Mouse (Mus musculus): ENCODE measurements around the gene Fkbp6. TPM values are rescaled to one million over a fixed set of nuclear protein-coding genes. Genes with fewer than 3 reads are reported as not detected.
"Not testable (repeated sequence)": the region's sequence is repeated elsewhere in the genome, so short reads cannot be mapped to it uniquely, and the experiment has no call there.

Fkbp6 gene
- polyA plus RNA-seq, 1 experiment from 2014 or later = 0.41 TPM

- peak within 1 kb of the TSS; percentile 88 for H3K27ac ChIP-seq
- peaks cover 12% of the 10 kb centered on the region for H3K4me1 ChIP-seq
- no peaks in the 10 kb centered on the region for H3K27me3 ChIP-seq (replicated peaks)
- peaks cover 25% of the 10 kb centered on the region for H3K36me3 ChIP-seq
- peak; percentile 65 for ATAC-seq (ENCODE audit: insufficient read depth, low FRiP score, low read depth)
- H3K9ac ChIP-seq = peak within 1 kb of the TSS; percentile 94
- peak within 1 kb of the TSS; percentile 79 for H3K4me2 ChIP-seq
- WGBS = under 1% methylated on average over 64 of the region's 64 CpGs
- no peaks in the 10 kb centered on the region for H3K9me3 ChIP-seq
- peak within 1 kb of the TSS; percentile 95 for H3K4me3 ChIP-seq (replicated peaks)
These were observed 20.2 kb upstream of the Fkbp6 start, which contains the start of gene Nsun5 for GRCm38 (mm10) chr5:135369787-135370654. TSS of gene Nsun5 (plus strand) at chr5:135369953.

DNA sequence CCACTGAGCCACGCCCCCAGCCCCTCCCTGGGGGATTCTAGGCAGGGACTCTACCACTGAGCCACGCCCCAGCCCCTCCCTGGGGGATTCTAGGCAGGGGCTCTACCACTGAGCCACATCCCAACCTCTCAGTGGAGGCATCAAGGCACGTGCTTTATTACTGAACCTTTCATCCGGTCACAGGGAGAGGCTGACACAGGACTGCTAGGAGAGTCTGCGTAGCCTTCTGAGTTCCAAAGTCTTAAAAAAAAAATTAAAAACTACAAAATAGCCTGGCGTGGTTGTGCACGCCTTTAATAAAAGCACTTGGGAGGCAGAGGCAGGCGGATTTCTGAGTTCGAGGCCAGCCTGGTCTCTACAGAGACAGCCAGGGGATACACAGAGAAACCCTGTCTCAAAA is 19.4 kb upstream of the Fkbp6 start:
- H3K27me3 ChIP-seq (replicated peaks); ATAC-seq (ENCODE audit: insufficient read depth, low FRiP score, low read depth); H3K9ac ChIP-seq; H3K9me3 ChIP-seq: not testable (repeated sequence)
- peaks cover 18% of the 10 kb centered on the region for H3K36me3 ChIP-seq
- WGBS = 53% methylated on average over 9 of the region's 9 CpGs
- peak overlapping the region; percentile 95 for H3K4me3 ChIP-seq (replicated peaks)
- peak overlapping the region; percentile 88; the same call in 1 of the 2 replicates for H3K27ac ChIP-seq
- peaks cover 12% of the 10 kb centered on the region for H3K4me1 ChIP-seq
- H3K4me2 ChIP-seq = peak overlapping the region; percentile 79

DNA sequence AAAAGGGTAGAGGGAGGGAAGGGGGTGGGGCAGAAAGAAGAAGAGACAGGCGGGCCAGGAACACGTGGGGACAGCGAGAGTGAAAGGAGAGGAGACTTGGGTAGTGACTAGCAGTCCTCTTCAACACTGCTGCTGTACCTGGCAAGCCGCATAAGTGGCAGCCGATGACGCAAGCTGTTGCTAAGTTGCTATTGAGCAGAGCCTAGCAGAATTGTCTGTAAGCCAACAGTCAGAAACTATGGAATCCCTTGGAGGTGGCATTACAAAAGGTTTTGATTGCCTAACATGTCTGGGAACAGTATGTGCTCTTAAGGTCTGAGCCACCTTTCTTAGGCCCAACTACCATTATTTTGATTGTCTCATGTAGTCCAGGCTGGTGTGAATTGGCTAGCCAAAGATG is 18.5 kb upstream of the Fkbp6 start:
- Histone ChIP-seq H3K9ac (no peak overlapping the region), H3K4me1 (peaks cover 12% of the 10 kb centered on the region), H3K9me3 (no peaks in the 10 kb centered on the region), H3K27ac (no peak overlapping the region), H3K4me3 (replicated peaks) (no peak overlapping the region), H3K27me3 (replicated peaks) (no peaks in the 10 kb centered on the region), H3K36me3 (peaks cover 9% of the 10 kb centered on the region), H3K4me2 (no peak overlapping the region)
- WGBS = 87% methylated on average over 6 of the region's 6 CpGs
- no peak for ATAC-seq (ENCODE audit: insufficient read depth, low FRiP score, low read depth)

GRCm38 (mm10) chr5:135367841-135368240 is 18.0 kb upstream of the Fkbp6 start:
- H3K4me2 ChIP-seq = no peak overlapping the region
- H3K27me3 ChIP-seq (replicated peaks) = no peaks in the 10 kb centered on the region
- no peak overlapping the region for H3K4me3 ChIP-seq (replicated peaks)
- no peak overlapping the region for H3K9ac ChIP-seq
- H3K4me1 ChIP-seq = peaks cover 12% of the 10 kb centered on the region
- no peaks in the 10 kb centered on the region for H3K9me3 ChIP-seq
- peaks cover 8% of the 10 kb centered on the region; the same call in 1 of the 2 replicates for H3K36me3 ChIP-seq
- no peak for ATAC-seq (ENCODE audit: insufficient read depth, low FRiP score, low read depth)
- H3K27ac ChIP-seq = no peak overlapping the region
- WGBS = 54% methylated on average over 6 of the region's 6 CpGs

DNA sequence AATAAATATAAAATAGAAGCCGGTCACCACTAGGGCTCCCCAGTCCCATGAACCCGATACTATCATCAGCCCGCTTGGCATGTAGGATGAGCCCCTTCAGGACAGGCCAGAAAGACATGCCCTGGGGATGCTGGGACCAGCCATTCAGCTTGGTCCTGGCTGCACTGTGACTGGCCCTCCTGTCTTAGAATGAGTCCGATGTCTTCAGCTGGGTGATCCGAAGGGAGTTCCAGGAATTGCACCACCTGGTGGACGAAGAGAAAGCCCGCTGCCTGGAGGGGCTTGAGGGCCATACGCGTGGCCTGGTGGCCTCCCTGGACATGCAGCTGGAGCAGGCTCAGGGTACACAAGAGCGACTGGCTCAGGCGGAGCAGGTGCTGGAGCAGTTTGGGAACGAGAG is 13.7 kb upstream of the Fkbp6 start:
- Histone ChIP-seq H3K36me3 (no peaks in the 10 kb centered on the region), H3K9me3 (no peaks in the 10 kb centered on the region), H3K27ac (no peak overlapping the region), H3K4me3 (replicated peaks) (no peak overlapping the region), H3K9ac (no peak overlapping the region), H3K4me2 (no peak overlapping the region), H3K4me1 (no peaks in the 10 kb centered on the region), H3K27me3 (replicated peaks) (no peaks in the 10 kb centered on the region)
- 26% methylated on average over 12 of the region's 12 CpGs for WGBS
- no peak for ATAC-seq (ENCODE audit: insufficient read depth, low FRiP score, low read depth)

DNA sequence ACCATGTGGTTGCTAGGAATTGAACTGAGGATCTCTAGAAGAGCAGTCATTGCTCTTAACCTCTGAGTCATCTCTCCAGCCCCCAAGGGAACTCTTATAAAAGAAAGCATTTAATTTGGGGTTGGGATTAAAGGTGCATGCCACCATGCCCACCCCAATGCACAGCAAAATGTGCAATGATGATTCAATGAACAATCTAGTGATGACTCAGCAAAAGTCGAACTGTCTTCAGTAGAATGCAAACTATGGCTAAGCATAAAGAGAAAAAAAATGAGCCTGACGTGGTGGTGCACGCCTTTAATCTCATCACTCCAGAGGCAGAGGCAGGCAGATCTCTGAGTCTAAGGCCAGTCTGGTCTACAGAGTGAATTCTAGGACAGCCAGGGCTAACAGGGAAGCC is 12.7 kb upstream of the Fkbp6 start:
- Histone ChIP-seq H3K4me3 (replicated peaks) (no peak overlapping the region), H3K36me3 (no peaks in the 10 kb centered on the region), H3K9me3 (no peaks in the 10 kb centered on the region), H3K4me2 (no peak overlapping the region), H3K9ac (no peak overlapping the region), H3K27me3 (replicated peaks) (no peaks in the 10 kb centered on the region), H3K4me1 (no peaks in the 10 kb centered on the region), H3K27ac (no peak overlapping the region)
- ATAC-seq (ENCODE audit: insufficient read depth, low FRiP score, low read depth) = no peak
- WGBS = 87% methylated on average over 3 of the region's 3 CpGs

GRCm38 (mm10) chr5:135359772-135360171 is 9.9 kb upstream of the Fkbp6 start:
- no peak overlapping the region for H3K4me3 ChIP-seq (replicated peaks)
- H3K9me3 ChIP-seq = no peaks in the 10 kb centered on the region
- H3K36me3 ChIP-seq = no peaks in the 10 kb centered on the region
- ATAC-seq (ENCODE audit: insufficient read depth, low FRiP score, low read depth) = no peak
- 87% methylated on average over 2 of the region's 2 CpGs for WGBS
- H3K4me2 ChIP-seq = no peak overlapping the region
- H3K9ac ChIP-seq = no peak overlapping the region
- H3K4me1 ChIP-seq = no peaks in the 10 kb centered on the region
- no peaks in the 10 kb centered on the region for H3K27me3 ChIP-seq (replicated peaks)
- H3K27ac ChIP-seq = no peak overlapping the region

DNA sequence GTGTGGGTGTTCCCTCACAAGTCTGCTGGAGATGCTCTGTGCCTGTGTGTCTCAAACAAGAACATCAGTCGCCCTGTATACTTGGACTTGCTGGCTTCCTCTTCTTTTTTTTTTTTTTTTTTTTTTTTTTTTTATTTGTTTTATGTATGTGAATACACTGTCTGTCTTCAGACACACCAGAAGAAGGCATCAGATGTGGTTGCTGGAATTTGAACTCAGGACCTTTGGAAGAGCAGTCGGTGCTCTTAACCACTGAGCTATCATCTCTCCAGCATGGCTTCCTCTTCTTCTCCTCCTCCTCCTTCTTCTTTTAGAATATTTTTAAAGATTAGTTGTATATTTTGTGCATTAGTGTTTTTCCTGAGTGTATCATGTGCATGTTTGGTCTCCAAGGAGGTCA is 7.7 kb upstream of the Fkbp6 start:
- 83% methylated on average over 2 of the region's 2 CpGs for WGBS
- H3K27me3 ChIP-seq (replicated peaks) = no peaks in the 10 kb centered on the region

DNA sequence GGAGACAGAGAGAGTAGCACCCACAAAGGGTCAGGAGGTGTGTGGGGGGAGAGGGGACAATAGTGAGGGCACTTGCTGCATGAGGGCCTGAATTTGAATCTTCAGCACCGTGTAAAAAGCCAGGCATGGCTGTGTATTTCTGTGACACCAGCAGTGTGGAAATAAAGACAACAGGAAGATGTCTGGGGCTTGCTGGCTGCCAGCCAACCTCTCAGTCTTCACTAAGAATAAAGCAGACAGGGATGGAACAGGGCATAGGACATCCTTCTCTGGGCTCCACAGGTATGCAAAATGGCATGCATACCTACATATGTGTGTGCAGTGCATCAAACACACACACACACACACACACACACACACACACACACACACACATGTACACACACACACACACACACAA is 6.2 kb upstream of the Fkbp6 start:
- no peak overlapping the region for H3K4me3 ChIP-seq (replicated peaks)
- no peak for ATAC-seq (ENCODE audit: insufficient read depth, low FRiP score, low read depth)
- no peaks in the 10 kb centered on the region for H3K9me3 ChIP-seq
- WGBS = 48% methylated on average over 1 of the region's 1 CpGs
- H3K4me2 ChIP-seq = no peak overlapping the region
- H3K27ac ChIP-seq = no peak overlapping the region
- no peaks in the 10 kb centered on the region for H3K36me3 ChIP-seq
- H3K9ac ChIP-seq = no peak overlapping the region
- H3K4me1 ChIP-seq = no peaks in the 10 kb centered on the region
- H3K27me3 ChIP-seq (replicated peaks) = no peaks in the 10 kb centered on the region

More for the DNA sequence above, 7.7 kb upstream of the Fkbp6 start:
- Histone ChIP-seq H3K27ac (no peak overlapping the region), H3K4me1 (no peaks in the 10 kb centered on the region), H3K9me3 (no peaks in the 10 kb centered on the region), H3K9ac (no peak overlapping the region), H3K4me3 (replicated peaks) (no peak overlapping the region), H3K36me3 (no peaks in the 10 kb centered on the region), H3K4me2 (no peak overlapping the region)
- peak; percentile 68; the same call in 1 of the 2 replicates for ATAC-seq (ENCODE audit: insufficient read depth, low FRiP score, low read depth)

DNA sequence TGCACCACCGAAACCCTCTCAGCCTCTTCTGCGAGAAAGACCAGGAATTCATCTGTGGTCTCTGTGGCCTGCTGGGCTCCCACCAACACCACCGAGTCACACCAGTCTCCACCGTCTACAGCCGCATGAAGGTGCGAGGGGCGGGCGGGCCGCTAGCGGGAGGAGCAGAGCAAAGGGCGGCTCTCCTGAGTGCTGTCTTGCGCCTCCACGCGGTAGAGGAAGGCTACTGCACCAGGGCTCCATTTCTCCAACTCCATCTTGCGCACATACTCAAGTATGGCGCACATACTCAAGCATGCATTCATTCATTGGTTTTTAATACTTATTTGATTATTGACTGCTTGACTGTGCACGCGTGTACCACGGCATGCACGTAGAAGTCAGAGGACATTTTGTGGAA is 3.7 kb upstream of the Fkbp6 start:
- no peak overlapping the region for H3K4me2 ChIP-seq
- no peak for ATAC-seq (ENCODE audit: insufficient read depth, low FRiP score, low read depth)
- H3K4me3 ChIP-seq (replicated peaks) = no peak overlapping the region
- no peak overlapping the region for H3K27ac ChIP-seq
- H3K36me3 ChIP-seq = no peaks in the 10 kb centered on the region
- WGBS = 21% methylated on average over 20 of the region's 20 CpGs
- H3K27me3 ChIP-seq (replicated peaks) = no peaks in the 10 kb centered on the region
- no peaks in the 10 kb centered on the region for H3K4me1 ChIP-seq
- no peaks in the 10 kb centered on the region for H3K9me3 ChIP-seq
- H3K9ac ChIP-seq = no peak overlapping the region

DNA sequence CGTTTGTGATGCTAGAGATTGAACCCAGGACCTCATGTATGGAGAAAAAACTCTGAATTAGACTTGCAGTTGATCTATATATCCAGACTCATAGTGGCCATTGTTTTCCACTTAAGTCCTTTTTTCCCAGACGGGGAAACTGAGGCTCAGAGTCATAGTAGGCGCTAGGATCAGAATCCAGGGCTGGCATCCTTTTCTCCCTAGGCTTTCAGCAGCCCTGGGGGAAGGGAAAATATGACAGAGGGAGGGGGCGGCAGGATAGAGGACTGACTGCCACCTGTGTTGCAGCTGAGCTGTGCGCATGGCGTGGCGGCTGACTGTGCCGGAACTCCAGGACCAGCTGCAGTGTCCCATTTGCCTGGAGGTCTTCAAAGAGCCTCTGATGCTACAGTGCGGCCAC is 3.2 kb upstream of the Fkbp6 start, which contains the start of gene Trim50:
Gene Trim50, plus strand, starts transcription at position 301 of the 400 bp plus-strand sequence.
- 56% methylated on average over 9 of the region's 9 CpGs for WGBS
- Histone ChIP-seq H3K9ac (no peak within 1 kb of the TSS), H3K27ac (no peak within 1 kb of the TSS), H3K4me3 (replicated peaks) (no peak within 1 kb of the TSS), H3K36me3 (no peaks in the 10 kb centered on the region), H3K9me3 (no peaks in the 10 kb centered on the region), H3K4me1 (no peaks in the 10 kb centered on the region), H3K4me2 (no peak within 1 kb of the TSS), H3K27me3 (replicated peaks) (no peaks in the 10 kb centered on the region)
- no peak for ATAC-seq (ENCODE audit: insufficient read depth, low FRiP score, low read depth)

DNA sequence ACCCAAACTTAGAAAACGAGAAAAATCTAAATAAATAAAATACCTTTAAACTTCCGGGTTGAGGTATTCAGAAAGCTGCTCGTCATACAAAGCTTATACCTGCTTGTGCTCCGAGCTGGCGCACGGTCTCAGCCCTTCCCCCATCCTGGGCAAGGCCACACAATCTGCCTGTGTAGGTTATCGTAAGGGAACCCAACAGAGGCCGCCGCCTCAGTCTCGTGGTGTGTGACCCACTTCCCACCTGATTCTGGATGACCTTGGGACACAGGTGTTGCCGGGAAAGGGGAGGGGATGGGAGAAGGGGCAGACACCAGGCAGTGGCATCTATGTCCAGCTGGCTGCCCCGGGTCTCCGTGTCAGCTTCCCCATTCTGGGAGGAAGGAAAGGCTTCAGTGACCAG is 1.8 kb upstream of the Fkbp6 start:
- Histone ChIP-seq H3K4me3 (replicated peaks) (no peak overlapping the region), H3K36me3 (no peaks in the 10 kb centered on the region), H3K4me1 (no peaks in the 10 kb centered on the region), H3K27me3 (replicated peaks) (no peaks in the 10 kb centered on the region), H3K27ac (no peak overlapping the region), H3K9me3 (no peaks in the 10 kb centered on the region), H3K4me2 (no peak overlapping the region), H3K9ac (no peak overlapping the region)
- WGBS = 68% methylated on average over 13 of the region's 13 CpGs
- ATAC-seq (ENCODE audit: insufficient read depth, low FRiP score, low read depth) = peak; percentile 60; the same call in 1 of the 2 replicates

Measured in stomach, embryonic 15.5 days (tissue).